Mouse (Mus musculus): ENCODE data around the gene Erg. TPM values are rescaled to one million over a fixed set of nuclear protein-coding genes. Genes with fewer than 3 reads are reported as not detected.

Erg gene
- polyA plus RNA-seq, 1 experiment from 2014 or later = 3.4 TPM

DNA sequence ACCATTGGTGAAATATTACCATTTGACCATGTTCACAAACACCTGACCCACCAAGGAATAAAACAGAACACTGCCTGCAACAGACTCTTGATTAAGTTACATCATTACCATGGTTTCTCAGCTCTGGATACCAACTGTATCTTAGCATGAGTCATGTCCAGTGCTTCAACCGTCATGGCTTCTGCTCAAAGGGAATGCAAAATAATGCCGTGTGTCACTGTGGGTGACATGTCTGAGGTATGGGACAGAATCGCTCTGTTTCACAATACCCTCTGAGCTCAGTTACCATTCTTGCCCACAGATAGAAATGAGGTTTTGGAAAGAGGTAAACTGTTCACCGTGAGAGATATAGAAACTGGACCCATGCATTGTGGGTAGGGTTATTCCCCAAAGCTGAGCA lies 170.5 kb downstream of the Erg start:
- H3K27me3 ChIP-seq (ENCODE audit: control insufficient read depth, insufficient read depth, low read length) = no peaks in the 10 kb centered on the region
- ATAC-seq (ENCODE audit: low FRiP score) (no peak), DNase-seq (ENCODE audit: low spot score) (no peak)
- no peaks in the 10 kb centered on the region for H3K36me3 ChIP-seq (ENCODE audit: control insufficient read depth, insufficient read depth, low read length)
- H3K27ac ChIP-seq (ENCODE audit: low read depth, low read length) = no peak overlapping the region
- H3K9ac ChIP-seq (ENCODE audit: low read depth, low read length) = no peak overlapping the region
- no peaks in the 10 kb centered on the region for H3K4me1 ChIP-seq (replicated peaks; ENCODE audit: control insufficient read depth, insufficient read depth, low read length)
- H3K4me2 ChIP-seq (replicated peaks; ENCODE audit: low read depth, low read length) = no peak overlapping the region
- H3K4me3 ChIP-seq (ENCODE audit: low read depth, low read length) = no peak overlapping the region
- WGBS = 94% methylated on average over 4 of the region's 4 CpGs
- no peaks in the 10 kb centered on the region for H3K9me3 ChIP-seq (ENCODE audit: control insufficient read depth, low read length)

DNA sequence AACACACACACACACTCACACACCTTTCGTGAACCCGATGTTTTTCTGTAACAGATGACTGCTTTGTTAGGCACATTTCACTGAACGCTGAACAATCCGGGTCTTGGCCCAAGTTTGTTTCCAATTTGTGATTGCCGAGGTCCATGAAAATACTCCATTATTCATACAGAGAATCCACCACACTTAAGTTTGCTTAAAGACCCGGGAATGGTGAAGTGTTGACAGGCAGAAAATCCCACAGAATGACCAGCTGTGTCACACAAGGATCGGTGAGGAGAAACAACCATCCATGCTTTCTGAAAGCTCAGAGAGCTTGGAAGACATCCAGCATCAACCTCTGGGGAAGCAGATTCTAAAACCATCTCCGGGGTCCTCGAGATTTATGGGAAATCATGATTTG lies 171.0 kb downstream of the Erg start:
- H3K27me3 ChIP-seq (ENCODE audit: control insufficient read depth, insufficient read depth, low read length) = no peaks in the 10 kb centered on the region
- H3K9me3 ChIP-seq (ENCODE audit: control insufficient read depth, low read length) = no peaks in the 10 kb centered on the region
- no peak overlapping the region for H3K4me2 ChIP-seq (replicated peaks; ENCODE audit: low read depth, low read length)
- no peak overlapping the region for H3K27ac ChIP-seq (ENCODE audit: low read depth, low read length)
- WGBS = 81% methylated on average over 9 of the region's 9 CpGs
- H3K36me3 ChIP-seq (ENCODE audit: control insufficient read depth, insufficient read depth, low read length) = no peaks in the 10 kb centered on the region
- no peak overlapping the region for H3K4me3 ChIP-seq (ENCODE audit: low read depth, low read length)
- DNase-seq (ENCODE audit: low spot score) = no peak
- no peaks in the 10 kb centered on the region for H3K4me1 ChIP-seq (replicated peaks; ENCODE audit: control insufficient read depth, insufficient read depth, low read length)
- no peak overlapping the region for H3K9ac ChIP-seq (ENCODE audit: low read depth, low read length)
- no peak for ATAC-seq (ENCODE audit: low FRiP score)

DNA sequence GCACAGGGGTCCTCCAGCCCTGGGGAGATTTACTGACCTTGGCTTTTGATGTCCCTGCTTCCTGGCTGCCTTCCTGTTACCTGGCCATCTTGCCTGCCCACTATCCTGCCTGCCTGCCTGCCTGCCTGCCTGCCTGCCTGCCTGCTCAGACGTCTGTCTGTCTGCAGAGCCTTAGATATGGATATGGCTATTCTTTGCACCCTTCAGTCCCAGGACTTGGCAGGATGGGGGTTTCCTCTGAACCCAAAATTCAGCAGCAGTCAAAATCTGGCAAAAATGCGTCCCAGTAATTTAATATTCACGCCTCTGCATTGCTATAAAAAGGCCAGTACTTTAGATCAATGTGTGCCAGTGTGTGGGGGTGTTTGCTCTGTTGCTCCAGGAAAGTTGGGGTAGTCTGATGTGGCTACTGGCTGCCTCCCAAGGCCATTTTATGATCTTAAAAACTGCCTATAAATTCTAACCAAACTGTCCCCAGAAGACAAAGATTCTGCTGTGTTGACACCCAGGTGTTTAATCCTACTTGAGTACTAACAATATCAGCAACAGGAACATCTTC lies 172.9 kb downstream of the Erg start:
- Histone ChIP-seq H3K4me2 (replicated peaks; ENCODE audit: low read depth, low read length) (no peak overlapping the region), H3K9ac (ENCODE audit: low read depth, low read length) (no peak overlapping the region), H3K4me1 (replicated peaks; ENCODE audit: control insufficient read depth, insufficient read depth, low read length) (no peaks in the 10 kb centered on the region), H3K36me3 (ENCODE audit: control insufficient read depth, insufficient read depth, low read length) (no peaks in the 10 kb centered on the region), H3K4me3 (ENCODE audit: low read depth, low read length) (no peak overlapping the region), H3K27ac (ENCODE audit: low read depth, low read length) (no peak overlapping the region), H3K27me3 (ENCODE audit: control insufficient read depth, insufficient read depth, low read length) (no peaks in the 10 kb centered on the region), H3K9me3 (ENCODE audit: control insufficient read depth, low read length) (no peaks in the 10 kb centered on the region)
- WGBS = 73% methylated on average over 3 of the region's 3 CpGs
- ATAC-seq (ENCODE audit: low FRiP score) = no peak
- no peak for DNase-seq (ENCODE audit: low spot score)

DNA sequence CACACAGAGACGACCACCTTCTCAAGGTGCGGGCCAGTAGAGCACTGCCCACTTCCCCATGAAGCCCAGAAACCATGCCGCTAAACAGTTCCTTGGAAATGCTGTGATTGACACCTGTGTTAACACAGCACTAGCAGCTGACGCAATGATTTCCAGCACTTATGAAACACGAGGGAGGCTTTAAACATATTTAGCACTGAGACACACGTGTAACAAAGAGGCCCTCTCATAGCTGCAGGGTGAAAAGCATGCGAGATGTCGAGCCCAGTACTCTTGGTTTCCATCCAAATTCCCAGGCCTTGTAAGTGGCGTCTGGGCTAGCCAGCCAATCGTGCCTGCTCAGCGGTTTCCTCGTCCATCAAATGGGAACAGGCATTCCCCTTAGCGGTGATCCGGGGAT lies 178.3 kb downstream of the Erg start:
- no peak overlapping the region for H3K27ac ChIP-seq (ENCODE audit: low read depth, low read length)
- H3K4me3 ChIP-seq (ENCODE audit: low read depth, low read length) = no peak overlapping the region
- no peaks in the 10 kb centered on the region for H3K4me1 ChIP-seq (replicated peaks; ENCODE audit: control insufficient read depth, insufficient read depth, low read length)
- no peak for ATAC-seq (ENCODE audit: low FRiP score)
- H3K4me2 ChIP-seq (replicated peaks; ENCODE audit: low read depth, low read length) = no peak overlapping the region
- no peaks in the 10 kb centered on the region for H3K27me3 ChIP-seq (ENCODE audit: control insufficient read depth, insufficient read depth, low read length)
- no peak overlapping the region for H3K9ac ChIP-seq (ENCODE audit: low read depth, low read length)
- H3K36me3 ChIP-seq (ENCODE audit: control insufficient read depth, insufficient read depth, low read length) = no peaks in the 10 kb centered on the region
- no peaks in the 10 kb centered on the region for H3K9me3 ChIP-seq (ENCODE audit: control insufficient read depth, low read length)
- WGBS = 70% methylated on average over 14 of the region's 14 CpGs
- DNase-seq (ENCODE audit: low spot score) = no peak

DNA sequence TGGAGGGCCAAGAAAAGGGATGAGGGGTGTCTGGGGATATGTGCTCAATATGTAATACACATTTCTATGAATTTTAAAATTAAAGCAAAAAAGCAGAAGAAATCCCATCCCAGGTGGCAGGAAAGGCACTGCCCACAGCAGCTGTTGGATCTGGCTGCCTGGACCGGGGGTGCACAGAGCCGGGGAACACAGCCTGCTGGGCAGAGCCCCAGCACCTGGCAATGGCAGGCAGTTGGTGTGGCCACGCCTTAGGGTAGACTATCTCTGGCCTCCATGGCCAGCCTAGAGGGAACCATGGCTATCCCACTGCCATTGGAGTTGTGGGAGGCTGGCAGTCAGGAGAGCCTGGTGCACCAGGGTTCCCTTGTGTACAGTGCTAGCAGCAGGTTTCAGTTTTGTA lies 180.9 kb downstream of the Erg start:
- H3K4me1 ChIP-seq (replicated peaks; ENCODE audit: control insufficient read depth, insufficient read depth, low read length) = no peaks in the 10 kb centered on the region
- H3K36me3 ChIP-seq (ENCODE audit: control insufficient read depth, insufficient read depth, low read length) = no peaks in the 10 kb centered on the region
- 89% methylated on average over 3 of the region's 3 CpGs for WGBS
- no peak overlapping the region for H3K4me2 ChIP-seq (replicated peaks; ENCODE audit: low read depth, low read length)
- no peaks in the 10 kb centered on the region for H3K9me3 ChIP-seq (ENCODE audit: control insufficient read depth, low read length)
- no peak overlapping the region for H3K9ac ChIP-seq (ENCODE audit: low read depth, low read length)
- no peaks in the 10 kb centered on the region for H3K27me3 ChIP-seq (ENCODE audit: control insufficient read depth, insufficient read depth, low read length)
- H3K4me3 ChIP-seq (ENCODE audit: low read depth, low read length) = no peak overlapping the region
- ATAC-seq (ENCODE audit: low FRiP score) = no peak
- H3K27ac ChIP-seq (ENCODE audit: low read depth, low read length) = no peak overlapping the region
- no peak for DNase-seq (ENCODE audit: low spot score)

DNA sequence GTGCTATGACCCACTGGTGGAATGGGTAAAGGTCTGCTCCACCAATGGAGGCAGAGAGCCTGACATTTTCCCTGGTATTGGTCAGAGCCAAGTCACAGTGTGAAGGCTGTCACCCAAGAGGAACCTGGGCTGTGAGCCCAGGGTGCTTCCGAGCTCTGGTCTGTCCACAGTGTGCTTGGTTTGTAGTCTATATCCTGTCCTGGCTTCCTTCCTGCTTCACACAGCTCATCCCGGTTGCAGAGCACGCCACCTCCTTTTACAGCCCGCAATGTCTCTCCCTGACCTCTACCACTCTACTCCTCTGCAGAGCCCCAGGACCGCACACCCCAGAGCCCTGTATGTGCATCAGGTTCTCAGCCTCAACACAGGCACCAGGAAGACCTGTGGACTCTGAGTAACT lies 182.9 kb downstream of the Erg start:
- Histone ChIP-seq H3K36me3 (ENCODE audit: control insufficient read depth, insufficient read depth, low read length) (no peaks in the 10 kb centered on the region), H3K4me2 (replicated peaks; ENCODE audit: low read depth, low read length) (no peak overlapping the region), H3K9ac (ENCODE audit: low read depth, low read length) (no peak overlapping the region), H3K4me3 (ENCODE audit: low read depth, low read length) (no peak overlapping the region), H3K4me1 (replicated peaks; ENCODE audit: control insufficient read depth, insufficient read depth, low read length) (no peaks in the 10 kb centered on the region), H3K27ac (ENCODE audit: low read depth, low read length) (no peak overlapping the region), H3K9me3 (ENCODE audit: control insufficient read depth, low read length) (no peaks in the 10 kb centered on the region), H3K27me3 (ENCODE audit: control insufficient read depth, insufficient read depth, low read length) (no peaks in the 10 kb centered on the region)
- 89% methylated on average over 5 of the region's 5 CpGs for WGBS
- no peak for ATAC-seq (ENCODE audit: low FRiP score)
- no peak for DNase-seq (ENCODE audit: low spot score)

DNA sequence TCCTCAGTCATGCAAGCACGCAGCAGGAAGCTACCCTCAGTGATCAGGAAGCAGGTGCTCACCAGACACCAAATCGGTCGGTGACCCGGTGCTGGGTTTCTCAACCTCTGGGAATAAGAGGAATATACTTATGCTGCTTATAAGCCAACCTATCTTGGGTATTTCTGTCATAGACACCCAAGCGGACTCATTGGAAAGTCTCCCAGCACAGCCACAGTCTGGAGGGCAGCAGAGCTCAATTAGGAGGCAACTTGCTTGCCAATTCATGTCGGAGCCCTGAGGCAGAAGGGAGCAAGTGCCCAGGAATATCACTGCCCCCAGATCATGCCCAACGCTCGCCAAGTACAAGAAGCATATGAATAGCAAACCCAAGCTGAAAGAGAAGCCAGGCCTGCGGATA lies 184.5 kb downstream of the Erg start:
- Histone ChIP-seq H3K4me1 (replicated peaks; ENCODE audit: control insufficient read depth, insufficient read depth, low read length) (no peaks in the 10 kb centered on the region), H3K9ac (ENCODE audit: low read depth, low read length) (no peak overlapping the region), H3K27ac (ENCODE audit: low read depth, low read length) (no peak overlapping the region), H3K9me3 (ENCODE audit: control insufficient read depth, low read length) (no peaks in the 10 kb centered on the region), H3K4me3 (ENCODE audit: low read depth, low read length) (no peak overlapping the region), H3K4me2 (replicated peaks; ENCODE audit: low read depth, low read length) (no peak overlapping the region), H3K27me3 (ENCODE audit: control insufficient read depth, insufficient read depth, low read length) (no peaks in the 10 kb centered on the region), H3K36me3 (ENCODE audit: control insufficient read depth, insufficient read depth, low read length) (no peaks in the 10 kb centered on the region)
- ATAC-seq (ENCODE audit: low FRiP score) (no peak), DNase-seq (ENCODE audit: low spot score) (no peak)
- WGBS = 90% methylated on average over 9 of the region's 9 CpGs

DNA sequence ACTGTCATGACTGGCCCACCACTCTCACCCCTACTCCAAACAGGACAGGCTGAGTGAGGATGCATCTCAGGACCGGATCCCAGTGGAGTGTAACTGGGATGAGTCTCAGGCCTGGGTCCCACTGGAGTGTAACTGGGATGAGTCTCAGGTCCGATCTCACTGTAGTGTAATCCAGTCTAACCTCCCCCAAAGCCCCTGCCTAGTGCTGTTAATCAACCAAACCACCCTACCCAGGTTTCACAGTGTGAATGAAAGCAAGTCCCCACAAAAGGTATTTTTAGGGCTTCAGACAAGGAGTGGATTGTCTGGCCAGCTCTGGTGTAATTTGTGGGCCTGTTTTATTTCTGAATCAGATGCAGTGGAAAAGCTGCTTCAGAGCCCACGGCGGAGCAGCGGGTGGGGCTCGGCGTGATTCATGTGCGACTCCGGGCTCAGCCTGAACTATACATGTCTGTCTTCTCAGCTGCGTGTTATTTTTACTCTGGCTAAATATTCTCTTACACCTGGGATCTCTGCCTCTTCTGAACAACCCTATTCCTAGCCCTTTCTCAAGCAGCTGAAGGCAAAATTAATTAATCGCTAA lies 187.5 kb downstream of the Erg start:
- Histone ChIP-seq H3K4me3 (ENCODE audit: low read depth, low read length) (no peak overlapping the region), H3K27ac (ENCODE audit: low read depth, low read length) (no peak overlapping the region), H3K9me3 (ENCODE audit: control insufficient read depth, low read length) (no peaks in the 10 kb centered on the region), H3K4me2 (replicated peaks; ENCODE audit: low read depth, low read length) (no peak overlapping the region), H3K27me3 (ENCODE audit: control insufficient read depth, insufficient read depth, low read length) (no peaks in the 10 kb centered on the region), H3K9ac (ENCODE audit: low read depth, low read length) (no peak overlapping the region), H3K4me1 (replicated peaks; ENCODE audit: control insufficient read depth, insufficient read depth, low read length) (no peaks in the 10 kb centered on the region), H3K36me3 (ENCODE audit: control insufficient read depth, insufficient read depth, low read length) (no peaks in the 10 kb centered on the region)
- DNase-seq (ENCODE audit: low spot score) (no peak), ATAC-seq (ENCODE audit: low FRiP score) (no peak)
- WGBS = 91% methylated on average over 11 of the region's 11 CpGs

DNA sequence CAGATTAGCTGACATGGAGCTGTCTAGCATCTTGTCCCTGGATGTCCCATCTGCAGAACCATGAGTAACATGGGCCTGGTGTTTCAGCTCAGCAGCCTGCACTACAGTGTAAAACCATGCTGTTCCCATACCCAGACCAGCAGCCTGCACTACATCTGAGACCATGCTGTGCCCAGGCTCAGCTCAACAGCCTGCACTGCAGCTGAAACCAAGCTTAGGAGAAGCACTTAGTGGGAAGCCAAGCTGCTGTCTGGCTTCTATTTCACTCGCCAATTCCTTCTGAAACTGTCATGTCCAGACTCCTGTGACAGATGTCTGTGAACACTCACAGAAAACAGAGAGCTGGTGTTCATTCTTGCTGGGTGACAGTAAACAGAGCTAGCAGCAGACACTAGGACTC lies 195.6 kb downstream of the Erg start:
- H3K27ac ChIP-seq (ENCODE audit: low read depth, low read length) = no peak overlapping the region
- no peak for DNase-seq (ENCODE audit: low spot score)
- WGBS = 69% methylated on average over 1 of the region's 1 CpGs
- H3K9ac ChIP-seq (ENCODE audit: low read depth, low read length) = no peak overlapping the region
- no peak overlapping the region for H3K4me2 ChIP-seq (replicated peaks; ENCODE audit: low read depth, low read length)
- H3K27me3 ChIP-seq (ENCODE audit: control insufficient read depth, insufficient read depth, low read length) = no peaks in the 10 kb centered on the region
- H3K4me1 ChIP-seq (replicated peaks; ENCODE audit: control insufficient read depth, insufficient read depth, low read length) = no peaks in the 10 kb centered on the region
- no peaks in the 10 kb centered on the region for H3K9me3 ChIP-seq (ENCODE audit: control insufficient read depth, low read length)
- ATAC-seq (ENCODE audit: low FRiP score) = no peak
- no peaks in the 10 kb centered on the region for H3K36me3 ChIP-seq (ENCODE audit: control insufficient read depth, insufficient read depth, low read length)
- no peak overlapping the region for H3K4me3 ChIP-seq (ENCODE audit: low read depth, low read length)
